Mouse (Mus musculus) CD4-positive, CD25-positive, alpha-beta regulatory T cell, adult 4 months (primary cell): Measurements from ENCODE around the gene Hist1h4a. TPM values are rescaled to one million over a fixed set of nuclear protein-coding genes. Genes with fewer than 3 reads are reported as not detected.

Experiments used
- polyA plus RNA-seq, 2 experiments: library from polyadenylated mRNA; unstranded; fragments of 100-300 nt; shearing (Covaris generic); gene quantifications; one replicate each; pipeline ENCODE4 v1.2.1; 2017

Gene Hist1h4a
- polyA plus RNA-seq, 2 experiments from 2014 or later: not detected

Other genes starting within 250 kb of the Hist1h4a start
- 10 to 100 TPM in 1 of 2 experiments, 1 to 10 TPM in 1; 9.5 to 10.8 TPM for gene Hist1h4h, start 230.2 kb downstream of the Hist1h4a start, polyA plus RNA-seq
- 1 to 10 TPM in 1 of 2 experiments, not detected in 1; 2.7 TPM for gene Hist1h2af, start 227.3 kb downstream of the Hist1h4a start, polyA plus RNA-seq
- gene Hist1h3g, start 225.8 kb downstream of the Hist1h4a start, polyA plus RNA-seq: not detected
- gene Hist1h2bh, start 217.8 kb downstream of the Hist1h4a start, polyA plus RNA-seq: under 1 TPM; 0.41 to 0.66 TPM
- not detected for gene Hist1h3f, start 217.2 kb downstream of the Hist1h4a start, polyA plus RNA-seq
- gene Hist1h4f, start 209.6 kb downstream of the Hist1h4a start, polyA plus RNA-seq: 1 to 10 TPM in 1 of 2 experiments, not detected in 1; 1.1 TPM
- gene Hist1h1d, start 208.0 kb downstream of the Hist1h4a start, polyA plus RNA-seq: under 1 TPM; 0.18 to 0.35 TPM
- 1 to 10 TPM; 2.2 to 4.1 TPM for gene Hist1h3e, start 198.9 kb downstream of the Hist1h4a start, polyA plus RNA-seq
- 10 to 100 TPM; 12.3 to 17.6 TPM for gene Hist1h2ae, start 190.0 kb downstream of the Hist1h4a start, polyA plus RNA-seq
- gene Hist1h2bg, start 189.8 kb downstream of the Hist1h4a start, polyA plus RNA-seq: 1 to 10 TPM; 8.0 to 8.6 TPM
- gene Hist1h2bf, start 187.0 kb downstream of the Hist1h4a start, polyA plus RNA-seq: not detected
- gene Hist1h2ad, start 186.8 kb downstream of the Hist1h4a start, polyA plus RNA-seq: under 1 TPM in 1 of 2 experiments, not detected in 1; 0.96 TPM
- gene Hist1h3d, start 185.5 kb downstream of the Hist1h4a start, polyA plus RNA-seq: not detected
- 10 to 100 TPM; 20.2 to 22.9 TPM for gene Hist1h4d, start 179.6 kb downstream of the Hist1h4a start, polyA plus RNA-seq
- gene Hist1h2be, start 140.1 kb downstream of the Hist1h4a start, polyA plus RNA-seq: 1 to 10 TPM; 3.3 to 4.0 TPM
- 10 to 100 TPM; 10.6 to 11.3 TPM for gene Hist1h1e, start 138.7 kb downstream of the Hist1h4a start, polyA plus RNA-seq
- under 1 TPM; 0.51 to 0.74 TPM for gene Hist1h2ac, start 77.3 kb downstream of the Hist1h4a start, polyA plus RNA-seq
- 1 to 10 TPM; 4.0 to 4.2 TPM for gene Hist1h2bc, start 77.0 kb downstream of the Hist1h4a start, polyA plus RNA-seq
- gene Hist1h1t, start 65.4 kb downstream of the Hist1h4a start, polyA plus RNA-seq: not detected
- gene Hist1h4c, start 62.8 kb downstream of the Hist1h4a start, polyA plus RNA-seq: 1 to 10 TPM; 8.7 to 9.4 TPM
- gene Hfe, start 50.4 kb downstream of the Hist1h4a start, polyA plus RNA-seq: under 1 TPM; 0.57 to 0.69 TPM
- 10 to 100 TPM in 1 of 2 experiments, 1 to 10 TPM in 1; 8.9 to 10.5 TPM for gene Hist1h1c, start 22.4 kb downstream of the Hist1h4a start, polyA plus RNA-seq
- gene Hist1h3c, start 15.6 kb downstream of the Hist1h4a start, polyA plus RNA-seq: 1 to 10 TPM in 1 of 2 experiments, not detected in 1; 1.3 TPM
- gene Hist1h2bb, start 14.5 kb downstream of the Hist1h4a start, polyA plus RNA-seq: 1 to 10 TPM in 1 of 2 experiments, not detected in 1; 2.9 TPM
- gene Hist1h2ab, start 10.1 kb downstream of the Hist1h4a start, polyA plus RNA-seq: 1 to 10 TPM; 2.8 to 8.2 TPM
- gene Hist1h3b, start 9.0 kb downstream of the Hist1h4a start, polyA plus RNA-seq: not detected
- gene Hist1h4b, start 4.2 kb downstream of the Hist1h4a start, polyA plus RNA-seq: 1 to 10 TPM in 1 of 2 experiments, not detected in 1; 5.4 TPM
- 1 to 10 TPM in 1 of 2 experiments, not detected in 1; 1.8 TPM for gene Hist1h3a, start 1.2 kb upstream of the Hist1h4a start, polyA plus RNA-seq
- gene Hist1h1a, start 2.4 kb upstream of the Hist1h4a start, polyA plus RNA-seq: 1 to 10 TPM; 2.6 to 3.4 TPM
- not detected for gene Trim38, start 8.7 kb upstream of the Hist1h4a start, polyA plus RNA-seq
- gene Slc17a2, start 45.8 kb upstream of the Hist1h4a start, polyA plus RNA-seq: not detected
- gene Slc17a3, start 78.2 kb upstream of the Hist1h4a start, polyA plus RNA-seq: not detected
- gene Slc17a1, start 106.5 kb upstream of the Hist1h4a start, polyA plus RNA-seq: under 1 TPM in 1 of 2 experiments, not detected in 1; 0.16 TPM
- gene Slc17a4, start 153.8 kb upstream of the Hist1h4a start, polyA plus RNA-seq: not detected
- not detected for gene Hist1h2ba, start 172.9 kb upstream of the Hist1h4a start, polyA plus RNA-seq
- gene Hist1h2aa, start 173.2 kb upstream of the Hist1h4a start, polyA plus RNA-seq: not detected
- gene Scgn, start 230.0 kb upstream of the Hist1h4a start, polyA plus RNA-seq: not detected